Mouse (Mus musculus): ENCODE data around the gene Nphp3.

Gene Nphp3

GRCm38 (mm10) chr9:104064571-104064970, 62.2 kb downstream of the Nphp3 start:
- DNase-seq (ENCODE audit: low spot score), result no peak

GRCm38 (mm10) chr9:104070241-104070640, 67.9 kb downstream of the Nphp3 start:
- DNase-seq (ENCODE audit: low spot score), result no peak

GRCm38 (mm10) chr9:104070863-104071604, 68.7 kb downstream of the Nphp3 start:
- DNase-seq (ENCODE audit: low spot score), result no peak

- no peak for DNase-seq (ENCODE audit: low spot score)
Measured at GRCm38 (mm10) chr9:104075808-104076207, 73.5 kb downstream of the Nphp3 start.

- DNase-seq (ENCODE audit: low spot score), result no peak
Measured at GRCm38 (mm10) chr9:104078780-104079179, 76.4 kb downstream of the Nphp3 start.

- DNase-seq (ENCODE audit: low spot score), result no peak
Measured at GRCm38 (mm10) chr9:104079379-104079778, 77.0 kb downstream of the Nphp3 start.

GRCm38 (mm10) chr9:104080038-104080437, 77.7 kb downstream of the Nphp3 start:
- no peak for DNase-seq (ENCODE audit: low spot score)

GRCm38 (mm10) chr9:104085730-104086429, 83.5 kb downstream of the Nphp3 start:
- no peak for DNase-seq (ENCODE audit: low spot score)

- no peak for DNase-seq (ENCODE audit: low spot score)
Measured at GRCm38 (mm10) chr9:104088555-104088954, 86.2 kb downstream of the Nphp3 start.

GRCm38 (mm10) chr9:104092945-104093344, 90.6 kb downstream of the Nphp3 start:
- DNase-seq (ENCODE audit: low spot score), result no peak

Data from layer of hippocampus, adult 9-10 months (tissue).